Mouse (Mus musculus): ENCODE measurements around the gene Nol9. TPM values are rescaled to one million over a fixed set of nuclear protein-coding genes. Genes with fewer than 3 reads are reported as not detected.
"Not testable (repeated sequence)": the region's sequence is repeated elsewhere in the genome, so short reads cannot be mapped to it uniquely, and the experiment has no call there.

Nol9 gene
- polyA plus RNA-seq, 1 experiment from 2014 or later: 14.8 TPM

- Histone ChIP-seq H3K4me3 (ENCODE audit: inconsistent target) (no peak overlapping the region), H3K36me3 (ENCODE audit: inconsistent target) (peaks cover 33% of the 10 kb centered on the region), H3K79me2 (ENCODE audit: inconsistent target) (peaks cover 32% of the 10 kb centered on the region; the same call in 1 of the 2 replicates), H3K27ac (no peak overlapping the region)
- 89% methylated on average over 8 of the region's 8 CpGs for WGBS (ENCODE audit: missing documents)
Measured at GRCm38 (mm10) chr4:152022506-152022905, 16.6 kb upstream of the Nol9 start.

- peaks cover 32% of the 10 kb centered on the region; the same call in 1 of the 2 replicates for H3K79me2 ChIP-seq (ENCODE audit: inconsistent target)
- WGBS (ENCODE audit: missing documents): 94% methylated on average over 11 of the region's 11 CpGs
- no peak overlapping the region for H3K4me3 ChIP-seq (ENCODE audit: inconsistent target)
- H3K36me3 ChIP-seq (ENCODE audit: inconsistent target): peaks cover 25% of the 10 kb centered on the region
- H3K27ac ChIP-seq: no peak overlapping the region
Measured at GRCm38 (mm10) chr4:152024525-152024924, 14.6 kb upstream of the Nol9 start.

GRCm38 (mm10) chr4:152026751-152027508 is 12.2 kb upstream of the Nol9 start:
- WGBS (ENCODE audit: missing documents): 3% methylated on average over 41 of the region's 41 CpGs

GRCm38 (mm10) chr4:152027524-152027923 is 11.6 kb upstream of the Nol9 start, which contains the start of gene Zbtb48:
Gene Zbtb48, minus strand, starts transcription at chr4:152027671.
- Histone ChIP-seq H3K27ac (peak within 1 kb of the TSS; percentile 10; the same call in 1 of the 2 replicates), H3K79me2 (ENCODE audit: inconsistent target) (peaks cover 32% of the 10 kb centered on the region; the same call in 1 of the 2 replicates), H3K4me3 (ENCODE audit: inconsistent target) (peak within 1 kb of the TSS; percentile 71), H3K36me3 (ENCODE audit: inconsistent target) (no peaks in the 10 kb centered on the region; the same call in 1 of the 2 replicates)
- under 1% methylated on average over 33 of the region's 35 CpGs for WGBS (ENCODE audit: missing documents)

More at GRCm38 (mm10) chr4:152026751-152027508, 12.2 kb upstream of the Nol9 start:
- peak overlapping the region; percentile 10; the same call in 1 of the 2 replicates for H3K27ac ChIP-seq
- H3K36me3 ChIP-seq (ENCODE audit: inconsistent target): peaks cover under 1% of the 10 kb centered on the region; the same call in 1 of the 2 replicates
- H3K4me3 ChIP-seq (ENCODE audit: inconsistent target): peak overlapping the region; percentile 71
- peaks cover 32% of the 10 kb centered on the region; the same call in 1 of the 2 replicates for H3K79me2 ChIP-seq (ENCODE audit: inconsistent target)

GRCm38 (mm10) chr4:152028456-152028855 is 10.7 kb upstream of the Nol9 start:
- Histone ChIP-seq H3K4me3 (ENCODE audit: inconsistent target) (no peak overlapping the region), H3K36me3 (ENCODE audit: inconsistent target) (no peaks in the 10 kb centered on the region), H3K79me2 (ENCODE audit: inconsistent target) (peaks cover 30% of the 10 kb centered on the region; the same call in 1 of the 2 replicates), H3K27ac (no peak overlapping the region)
- 84% methylated on average over 11 of the region's 15 CpGs for WGBS (ENCODE audit: missing documents)

GRCm38 (mm10) chr4:152029087-152029486 is 10.0 kb upstream of the Nol9 start:
- Histone ChIP-seq H3K36me3 (ENCODE audit: inconsistent target) (no peaks in the 10 kb centered on the region), H3K79me2 (ENCODE audit: inconsistent target) (peaks cover 28% of the 10 kb centered on the region; the same call in 1 of the 2 replicates), H3K4me3 (ENCODE audit: inconsistent target) (no peak overlapping the region), H3K27ac (no peak overlapping the region)
- 70% methylated on average over 5 of the region's 5 CpGs for WGBS (ENCODE audit: missing documents)

- H3K4me3 ChIP-seq (ENCODE audit: inconsistent target): no peak overlapping the region
- H3K36me3 ChIP-seq (ENCODE audit: inconsistent target): no peaks in the 10 kb centered on the region
- WGBS (ENCODE audit: missing documents): 69% methylated on average over 4 of the region's 4 CpGs
- peaks cover 21% of the 10 kb centered on the region; the same call in 1 of the 2 replicates for H3K79me2 ChIP-seq (ENCODE audit: inconsistent target)
- no peak overlapping the region for H3K27ac ChIP-seq
Measured at GRCm38 (mm10) chr4:152029997-152030396, 9.1 kb upstream of the Nol9 start.

GRCm38 (mm10) chr4:152032922-152033321 is 6.2 kb upstream of the Nol9 start:
- Histone ChIP-seq H3K79me2 (ENCODE audit: inconsistent target) (no peaks in the 10 kb centered on the region), H3K27ac (no peak overlapping the region), H3K4me3 (ENCODE audit: inconsistent target) (no peak overlapping the region), H3K36me3 (ENCODE audit: inconsistent target) (no peaks in the 10 kb centered on the region)
- 98% methylated on average over 9 of the region's 13 CpGs for WGBS (ENCODE audit: missing documents)

- 95% methylated on average over 4 of the region's 6 CpGs for WGBS (ENCODE audit: missing documents)
- not testable (repeated sequence) for H3K36me3 ChIP-seq (ENCODE audit: inconsistent target); H3K4me3 ChIP-seq (ENCODE audit: inconsistent target); H3K27ac ChIP-seq
- peaks cover 19% of the 10 kb centered on the region for H3K79me2 ChIP-seq (ENCODE audit: inconsistent target)
Measured at GRCm38 (mm10) chr4:152036464-152036863, 2.7 kb upstream of the Nol9 start.

- WGBS (ENCODE audit: missing documents): 29% methylated on average over 10 of the region's 10 CpGs
- H3K4me3 ChIP-seq (ENCODE audit: inconsistent target): no peak within 1 kb of the TSS
- peaks cover 15% of the 10 kb centered on the region; the same call in 1 of the 2 replicates for H3K36me3 ChIP-seq (ENCODE audit: inconsistent target)
- peaks cover 39% of the 10 kb centered on the region for H3K79me2 ChIP-seq (ENCODE audit: inconsistent target)
- H3K27ac ChIP-seq: no peak within 1 kb of the TSS
Measured at GRCm38 (mm10) chr4:152038225-152038984, 716 bp upstream of the Nol9 start, which contains the start of gene Tas1r1. Gene Tas1r1, minus strand, starts transcription at chr4:152038568.

GRCm38 (mm10) chr4:152039831-152040310 is 750 bp downstream of the Nol9 start:
- 3% methylated on average over 25 of the region's 25 CpGs for WGBS (ENCODE audit: missing documents)
- H3K79me2 ChIP-seq (ENCODE audit: inconsistent target): peaks cover 42% of the 10 kb centered on the region
- H3K4me3 ChIP-seq (ENCODE audit: inconsistent target): peak overlapping the region; percentile 72
- peaks cover 27% of the 10 kb centered on the region; the same call in 1 of the 2 replicates for H3K36me3 ChIP-seq (ENCODE audit: inconsistent target)
- H3K27ac ChIP-seq: no peak overlapping the region

GRCm38 (mm10) chr4:152041924-152042641 is 3.0 kb downstream of the Nol9 start:
- Histone ChIP-seq H3K4me3 (ENCODE audit: inconsistent target) (no peak overlapping the region), H3K79me2 (ENCODE audit: inconsistent target) (peaks cover 42% of the 10 kb centered on the region), H3K27ac (no peak overlapping the region), H3K36me3 (ENCODE audit: inconsistent target) (peaks cover 45% of the 10 kb centered on the region; the same call in 1 of the 2 replicates)
- 97% methylated on average over 20 of the region's 22 CpGs for WGBS (ENCODE audit: missing documents)

- peaks cover 42% of the 10 kb centered on the region for H3K79me2 ChIP-seq (ENCODE audit: inconsistent target)
- WGBS (ENCODE audit: missing documents): 93% methylated on average over 3 of the region's 3 CpGs
- peaks cover 56% of the 10 kb centered on the region; the same call in 1 of the 2 replicates for H3K36me3 ChIP-seq (ENCODE audit: inconsistent target)
- no peak overlapping the region for H3K4me3 ChIP-seq (ENCODE audit: inconsistent target)
- H3K27ac ChIP-seq: no peak overlapping the region
Measured at GRCm38 (mm10) chr4:152043171-152043570, 4.0 kb downstream of the Nol9 start.

GRCm38 (mm10) chr4:152044609-152045008 is 5.5 kb downstream of the Nol9 start:
- Histone ChIP-seq H3K79me2 (ENCODE audit: inconsistent target) (peaks cover 41% of the 10 kb centered on the region), H3K36me3 (ENCODE audit: inconsistent target) (peaks cover 56% of the 10 kb centered on the region; the same call in 1 of the 2 replicates), H3K4me3 (ENCODE audit: inconsistent target) (no peak overlapping the region), H3K27ac (no peak overlapping the region)
- WGBS (ENCODE audit: missing documents): 87% methylated on average over 6 of the region's 6 CpGs
